Mouse (Mus musculus) ES-Bruce4 (cell line): ENCODE data around the gene Mettl17. TPM values are rescaled to one million over a fixed set of nuclear protein-coding genes. Genes with fewer than 3 reads are reported as not detected.

Source experiments
- H3K27ac ChIP-seq: 2 replicates; pipeline ENCODE4 v1.5.1; 2012; ENCODE audit warnings: low read length, inconsistent platforms; ENCODE audit not compliant: insufficient read depth
- H3K27me3 ChIP-seq: 2 replicates; pipeline ENCODE4 v1.6.1; 2012; ENCODE audit warnings: mild to moderate bottlenecking, low read length, inconsistent platforms; ENCODE audit not compliant: control insufficient read depth, poor library complexity, insufficient read depth, severe bottlenecking
- H3K36me3 ChIP-seq: 2 replicates; pipeline ENCODE4 v1.6.1; 2012; ENCODE audit warnings: inconsistent platforms, mild to moderate bottlenecking, low read length, moderate library complexity; ENCODE audit not compliant: control insufficient read depth, poor library complexity, insufficient read depth, severe bottlenecking
- H3K4me1 ChIP-seq: one replicate; pipeline ENCODE4 v1.8.1; 2011; ENCODE audit warnings: low read length; ENCODE audit not compliant: control insufficient read depth, insufficient read depth
- H3K4me3 ChIP-seq: 2 replicates; pipeline ENCODE4 v1.5.1; 2011; ENCODE audit warnings: low read depth, mild to moderate bottlenecking, low read length
- H3K9ac ChIP-seq: 2 replicates; pipeline ENCODE4 v1.6.1; 2012; ENCODE audit warnings: low read depth, mild to moderate bottlenecking, inconsistent platforms; ENCODE audit not compliant: poor library complexity, severe bottlenecking
- H3K9me3 ChIP-seq: replicated peaks from 2 replicates; pipeline ENCODE4 v1.6.1; 2012; ENCODE audit warnings: mild to moderate bottlenecking, low read length, inconsistent platforms; ENCODE audit not compliant: control insufficient read depth, poor library complexity, insufficient read depth, severe bottlenecking
- CTCF ChIP-seq: IDR thresholded peaks from one replicate; pipeline ENCODE4 v1.8.1; 2011; ENCODE audit warnings: low read depth, low read length
- EP300 ChIP-seq: IDR thresholded peaks from 2 replicates; pipeline ENCODE4 v1.6.1; 2011; ENCODE audit warnings: low read depth, low read length; ENCODE audit not compliant: insufficient read depth
- POLR2A ChIP-seq: IDR thresholded peaks from one replicate; pipeline ENCODE4 v1.8.1; 2011; ENCODE audit warnings: low read length; ENCODE audit not compliant: insufficient read depth
- polyA plus RNA-seq: library from polyadenylated mRNA; stranded (reverse); fragments of >200 nt; gene quantifications from 2 replicates; pipeline ENCODE4 v1.2.4, GENCODE M21; 2011; ENCODE audit warnings: low read depth; ENCODE audit not compliant: missing spikeins, insufficient read depth, insufficient read length

Gene Mettl17
- polyA plus RNA-seq, 1 experiment: 19.2 TPM

DNA sequence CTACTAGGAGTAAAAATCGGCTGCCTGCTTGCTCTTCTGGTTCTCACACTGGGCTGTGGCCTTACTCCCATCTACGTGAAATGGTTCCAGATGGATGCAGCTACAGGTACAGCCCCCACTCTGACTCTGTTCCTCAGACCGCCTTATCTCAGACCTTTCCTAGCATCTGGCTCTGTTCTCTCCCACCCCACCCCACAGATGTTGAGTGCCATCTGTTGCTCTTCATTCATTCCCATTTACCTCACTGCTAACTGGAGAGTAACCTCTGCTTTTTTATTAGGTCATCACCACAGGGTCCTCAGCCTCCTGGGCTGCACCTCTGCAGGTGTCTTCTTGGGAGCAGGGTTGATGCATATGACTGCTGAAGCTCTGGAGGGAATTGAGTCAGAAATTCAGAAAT, 9.2 kb downstream of the Mettl17 start:
- no peak overlapping the region for H3K9ac ChIP-seq
- no peaks in the 10 kb centered on the region for H3K27me3 ChIP-seq
- no peak for TF ChIP-seq POLR2A
- TF ChIP-seq EP300: no peak
- no peak for TF ChIP-seq CTCF
- no peaks in the 10 kb centered on the region for H3K9me3 ChIP-seq
- H3K36me3 ChIP-seq: peaks cover 25% of the 10 kb centered on the region
- no peak overlapping the region for H3K4me3 ChIP-seq
- H3K27ac ChIP-seq: no peak overlapping the region
- peaks cover 3% of the 10 kb centered on the region for H3K4me1 ChIP-seq

DNA sequence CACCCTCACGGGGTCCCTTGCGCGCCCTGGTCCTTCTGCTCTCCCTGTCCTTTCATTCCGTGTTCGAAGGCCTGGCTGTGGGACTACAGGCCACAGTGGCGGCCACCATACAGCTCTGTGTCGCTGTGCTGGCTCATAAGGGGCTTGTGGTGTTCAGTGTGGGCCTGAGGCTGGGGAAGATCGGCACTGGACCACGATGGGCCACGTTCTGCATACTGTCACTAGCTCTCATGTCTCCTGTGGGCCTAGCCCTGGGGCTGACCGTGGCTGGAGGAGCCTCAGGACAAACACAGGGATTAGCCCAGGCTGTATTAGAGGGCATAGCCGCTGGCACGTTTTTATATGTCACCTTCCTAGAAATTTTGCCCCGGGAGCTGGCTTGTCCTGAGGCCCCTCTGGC, 10.4 kb downstream of the Mettl17 start:
- Histone ChIP-seq H3K36me3 (peaks cover 13% of the 10 kb centered on the region), H3K27me3 (no peaks in the 10 kb centered on the region), H3K4me1 (peaks cover 3% of the 10 kb centered on the region), H3K9me3 (no peaks in the 10 kb centered on the region), H3K9ac (no peak overlapping the region), H3K4me3 (no peak overlapping the region), H3K27ac (no peak overlapping the region)
- no peak for TF ChIP-seq CTCF
- TF ChIP-seq EP300: no peak
- TF ChIP-seq POLR2A: no peak

DNA sequence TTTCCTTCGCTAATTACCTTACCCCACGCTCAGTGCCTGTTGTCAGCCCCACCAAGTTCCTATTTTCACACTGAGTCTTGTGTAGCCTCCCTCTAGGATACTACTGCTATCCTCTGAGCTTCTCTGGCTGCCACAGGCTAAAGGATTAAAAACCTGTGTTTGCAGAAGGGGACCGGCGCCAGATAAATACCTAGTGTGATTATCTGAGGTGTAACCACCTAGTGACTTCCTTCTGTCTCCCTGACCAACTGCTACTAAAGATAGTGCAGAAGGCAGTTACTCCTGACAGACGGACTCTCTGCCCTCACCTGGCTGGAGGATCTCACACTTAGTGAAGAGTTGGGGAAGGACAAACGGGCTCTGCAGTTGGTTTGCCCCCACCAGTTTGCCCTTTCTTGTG, 11.4 kb downstream of the Mettl17 start:
- Histone ChIP-seq H3K36me3 (peaks cover 7% of the 10 kb centered on the region), H3K9ac (no peak overlapping the region), H3K4me3 (no peak overlapping the region), H3K27me3 (no peaks in the 10 kb centered on the region), H3K9me3 (no peaks in the 10 kb centered on the region), H3K27ac (no peak overlapping the region), H3K4me1 (peaks cover 3% of the 10 kb centered on the region)
- TF ChIP-seq CTCF (no peak), EP300 (no peak), POLR2A (no peak)

DNA sequence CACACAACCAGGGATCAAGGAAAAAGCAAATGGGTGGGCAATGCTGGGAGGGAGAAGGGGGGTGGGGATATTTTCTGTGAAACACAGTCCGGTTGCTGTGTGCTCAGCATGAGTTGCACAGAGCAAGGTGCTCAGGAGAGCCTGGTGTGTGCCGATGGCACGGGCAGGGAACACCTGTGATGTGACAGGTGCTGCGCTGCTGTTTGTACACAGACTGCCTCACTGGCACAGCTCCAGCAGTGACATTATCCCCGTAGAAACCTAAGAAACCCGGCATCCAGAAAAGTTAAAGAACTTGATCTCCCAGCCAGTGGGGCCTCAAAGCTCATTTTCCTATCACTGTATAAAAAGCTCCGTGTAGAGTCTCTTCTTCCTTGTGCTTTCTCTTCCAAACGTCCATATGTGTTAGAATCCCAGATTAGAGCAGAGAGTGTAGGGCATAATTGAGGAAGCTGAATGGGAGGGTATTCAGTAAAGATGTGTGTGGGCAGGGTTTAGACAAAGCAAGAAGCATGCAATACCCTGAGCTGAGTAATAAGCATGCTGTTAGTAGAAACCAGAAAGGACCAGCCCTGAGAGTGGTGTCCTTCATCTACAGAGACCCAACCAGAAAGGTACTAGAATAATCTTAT, 12.0 kb downstream of the Mettl17 start:
- Histone ChIP-seq H3K9me3 (no peaks in the 10 kb centered on the region), H3K4me3 (no peak overlapping the region), H3K4me1 (peaks cover 3% of the 10 kb centered on the region), H3K27me3 (no peaks in the 10 kb centered on the region), H3K9ac (no peak overlapping the region), H3K36me3 (peaks cover 2% of the 10 kb centered on the region; the same call in 1 of the 2 replicates), H3K27ac (no peak overlapping the region)
- TF ChIP-seq CTCF (no peak), EP300 (no peak), POLR2A (no peak)

DNA sequence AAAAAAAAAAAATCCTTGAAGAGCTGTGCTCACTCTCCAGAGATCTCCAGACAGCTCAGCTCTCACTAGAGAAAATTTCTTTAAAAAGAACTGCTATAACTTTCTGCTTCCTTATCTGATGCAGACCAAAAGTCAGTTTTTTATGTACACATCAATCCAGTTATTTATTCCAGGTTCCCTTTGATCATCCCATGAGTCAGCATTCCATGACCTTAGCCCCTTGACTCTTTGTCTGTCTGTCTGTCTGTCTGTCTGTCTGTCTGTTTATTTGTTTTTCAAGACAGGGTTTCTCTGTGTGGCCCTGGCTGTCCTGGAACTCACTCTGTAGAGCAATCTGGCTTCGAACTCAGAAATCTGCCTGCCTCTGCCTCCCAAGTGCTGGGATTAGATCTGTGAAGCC, 14.7 kb downstream of the Mettl17 start:
- H3K9ac ChIP-seq: no peak overlapping the region
- H3K4me1 ChIP-seq: no peaks in the 10 kb centered on the region
- H3K4me3 ChIP-seq: no peak overlapping the region
- H3K27ac ChIP-seq: no peak overlapping the region
- TF ChIP-seq EP300 (no peak), CTCF (no peak), POLR2A (no peak)
- no peaks in the 10 kb centered on the region for H3K9me3 ChIP-seq
- no peaks in the 10 kb centered on the region for H3K27me3 ChIP-seq
- no peaks in the 10 kb centered on the region for H3K36me3 ChIP-seq

DNA sequence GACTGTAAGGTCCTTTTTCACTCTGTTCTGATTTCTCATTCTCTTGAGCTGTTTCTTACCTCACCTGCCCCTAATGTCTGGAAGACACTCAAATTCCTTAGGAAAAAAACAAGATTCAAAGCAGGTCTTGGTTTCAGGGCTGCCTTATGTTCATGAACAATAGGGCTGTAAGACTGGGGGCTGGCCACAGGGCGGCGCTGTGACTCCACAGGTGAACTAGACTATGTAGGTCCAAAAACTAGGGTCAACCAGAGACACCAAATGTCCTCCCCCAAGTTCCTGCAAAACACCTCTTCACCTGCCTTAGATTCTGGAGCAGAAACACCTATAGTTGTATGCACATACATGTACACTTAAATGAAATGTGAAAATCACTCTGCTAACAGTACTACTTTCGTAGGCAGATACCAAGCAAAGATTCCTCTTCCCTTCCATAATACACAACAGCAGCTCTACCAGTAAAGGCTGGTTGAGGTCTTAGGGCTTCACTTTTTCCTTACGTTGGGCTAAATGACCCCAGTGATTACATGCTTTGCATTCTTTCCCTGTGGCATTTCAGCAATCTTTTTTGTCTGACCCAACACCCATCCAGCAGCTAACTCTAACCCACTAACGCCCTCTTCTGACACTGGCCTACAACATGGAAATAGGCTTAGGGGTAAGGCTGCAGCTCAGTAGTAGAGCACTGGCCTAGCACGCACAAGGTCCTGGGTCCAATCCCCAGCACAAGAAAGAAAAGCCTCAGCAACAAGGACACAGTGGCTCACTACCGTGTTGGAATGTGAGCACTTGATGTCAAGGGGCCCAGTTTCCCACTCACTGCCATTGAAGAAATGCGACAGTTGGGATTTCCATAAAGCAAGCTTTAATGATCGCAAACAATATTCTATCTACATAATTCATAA, 18.4 kb downstream of the Mettl17 start:
- no peaks in the 10 kb centered on the region for H3K36me3 ChIP-seq
- TF ChIP-seq POLR2A (no peak), CTCF (peak; percentile 93), EP300 (0 out of 2 replicates have a peak, but pooled peaks have one; percentile 12)

More for the DNA sequence above, 18.4 kb downstream of the Mettl17 start:
- Histone ChIP-seq H3K9ac (no peak overlapping the region), H3K27ac (0 out of 2 replicates have a peak overlapping the region, but pooled peaks have one; percentile 14), H3K27me3 (no peaks in the 10 kb centered on the region), H3K4me1 (no peaks in the 10 kb centered on the region), H3K4me3 (no peak overlapping the region), H3K9me3 (no peaks in the 10 kb centered on the region)
